Mouse (Mus musculus) adrenal gland (tissue): ENCODE data around the gene Naip1.
"Not testable (repeated sequence)": the region's sequence is repeated elsewhere in the genome, so short reads cannot be mapped to it uniquely, and the experiment has no call there.

Experiments used
- intact Hi-C: fragments of 180-260 bp; cut with DNase I; formaldehyde crosslinking; loops from one replicate; pipeline ENCODE4 v1.15.1; 2025
- long read RNA-seq, 2 experiments: library from polyadenylated mRNA; unstranded; transcript quantifications; one replicate each; pipeline ENCODE4 v2.0.0; 2020; ENCODE audit warnings: borderline replicate concordance in 1 of 2; ENCODE audit not compliant: insufficient replicate concordance in 1 of 2

The Naip1 gene
- long read RNA-seq, experiment 1, result 0 reads
- long read RNA-seq, experiment 2, result 0 reads

GRCm38 (mm10) chr13:100452415-100453127 is at the start of gene Naip1:
Naip1 (minus strand) TSS chr13:100452869.
- intact Hi-C loops, result not testable (repeated sequence)

GRCm38 (mm10) chr13:100499625-100500024 is 47.0 kb upstream of the Naip1 start:
- intact Hi-C loops, result loop anchor here (10.0 kb wide), 1 partner anchor 115 kb away; the partner anchor contains the start of gene Marveld2

- intact Hi-C loops, result loop anchor here (10.0 kb wide), 1 partner anchor 119 kb away; the partner anchor contains the start of gene Marveld2
Measured at GRCm38 (mm10) chr13:100495337-100495736, 42.7 kb upstream of the Naip1 start.

GRCm38 (mm10) chr13:100494370-100494769 is 41.7 kb upstream of the Naip1 start:
- intact Hi-C loops, result loop anchor here (5.0 to 10.0 kb wide), 2 partner anchors 120 to 158 kb away; partner anchors contain the start of genes Ak6, Marveld2, Rad17 and Taf9

DNA sequence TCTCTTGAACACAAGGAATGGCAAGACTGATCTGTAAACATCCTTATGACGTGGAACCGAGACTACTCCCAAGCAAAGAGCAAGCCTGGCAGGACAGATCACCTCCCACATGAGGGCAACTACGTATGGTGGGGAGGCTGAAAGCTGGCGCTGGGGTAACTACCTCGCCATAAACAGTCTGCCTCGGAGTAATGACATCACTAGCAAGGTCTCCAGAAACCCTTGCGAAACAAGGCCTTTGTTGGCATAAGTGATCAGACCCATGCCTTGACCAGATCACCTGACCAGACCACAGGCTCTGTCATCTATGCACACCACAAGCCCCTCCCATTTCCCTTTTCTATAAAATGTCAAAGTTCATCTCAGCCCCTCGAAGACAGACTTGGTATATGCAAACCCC is 40.6 kb upstream of the Naip1 start:
- intact Hi-C loops, result loop anchor here (5.0 to 10.0 kb wide), 2 partner anchors 121 to 159 kb away; partner anchors contain the start of genes Ak6, Marveld2, Rad17 and Taf9

DNA sequence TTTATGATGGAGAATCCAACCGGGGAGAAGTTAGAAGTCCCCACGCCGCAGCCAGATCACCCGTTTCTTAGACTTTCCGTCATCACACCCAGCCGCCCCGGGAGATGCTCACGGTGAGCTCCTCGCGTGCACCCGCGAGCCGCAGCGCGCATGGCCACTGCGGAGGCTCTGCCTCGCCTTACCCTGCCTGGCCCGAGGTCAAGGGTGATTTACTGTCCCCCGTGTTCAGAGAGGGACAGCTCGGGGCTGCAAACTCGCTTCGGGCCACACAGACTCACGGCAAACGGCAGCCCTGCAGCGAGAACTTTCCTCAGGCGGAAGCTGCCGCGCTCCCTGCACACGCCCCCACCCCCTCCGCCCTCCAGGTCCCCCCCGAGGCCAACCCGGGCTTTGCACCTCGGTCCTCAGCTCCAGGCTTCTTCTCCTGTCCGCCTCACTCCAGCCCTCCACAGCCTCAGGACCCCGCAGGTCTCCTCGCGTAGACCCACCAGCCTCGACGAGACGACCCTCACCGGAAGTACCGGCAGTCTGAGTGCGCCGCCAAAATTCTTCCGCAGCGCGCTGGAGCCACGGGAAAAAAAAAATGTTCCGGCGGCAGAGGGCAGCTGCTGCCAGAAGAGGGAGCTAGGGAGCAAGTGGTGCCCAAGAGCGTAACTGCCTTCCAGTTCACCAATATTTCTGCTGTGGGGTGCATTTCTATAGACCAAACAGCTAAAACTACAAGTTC is 39.6 kb upstream of the Naip1 start, which contains the start of gene Gtf2h2:
TSS of gene Gtf2h2 (minus strand) at position 519 of the 727 bp plus-strand sequence.
- intact Hi-C loops, result loop anchor here (5.0 to 10.0 kb wide), 2 partner anchors 123 to 160 kb away; partner anchors contain the start of genes Ak6, Marveld2, Rad17 and Taf9

DNA sequence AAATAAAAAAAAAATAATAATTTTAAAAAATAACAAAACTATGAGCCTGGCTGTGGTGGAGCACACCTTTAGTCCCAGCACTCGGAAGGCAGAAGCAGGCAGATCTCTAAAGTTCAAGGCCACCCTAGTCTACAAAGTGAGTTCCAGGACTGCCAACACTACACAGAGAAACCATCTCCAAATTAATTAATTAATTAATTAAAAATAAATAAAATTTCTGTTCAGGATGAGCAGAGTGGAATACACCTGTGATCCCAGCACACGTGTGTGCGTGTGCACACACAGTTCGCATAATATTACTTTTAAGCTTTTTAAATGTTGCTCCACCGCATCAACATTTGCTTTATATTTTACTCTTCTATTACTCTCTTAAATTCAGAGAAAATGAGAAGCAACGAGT is 39.0 kb upstream of the Naip1 start:
- intact Hi-C loops, result loop anchor here (5.0 to 10.0 kb wide), 2 partner anchors 123 to 161 kb away; partner anchors contain the start of genes Ak6, Marveld2, Rad17 and Taf9

DNA sequence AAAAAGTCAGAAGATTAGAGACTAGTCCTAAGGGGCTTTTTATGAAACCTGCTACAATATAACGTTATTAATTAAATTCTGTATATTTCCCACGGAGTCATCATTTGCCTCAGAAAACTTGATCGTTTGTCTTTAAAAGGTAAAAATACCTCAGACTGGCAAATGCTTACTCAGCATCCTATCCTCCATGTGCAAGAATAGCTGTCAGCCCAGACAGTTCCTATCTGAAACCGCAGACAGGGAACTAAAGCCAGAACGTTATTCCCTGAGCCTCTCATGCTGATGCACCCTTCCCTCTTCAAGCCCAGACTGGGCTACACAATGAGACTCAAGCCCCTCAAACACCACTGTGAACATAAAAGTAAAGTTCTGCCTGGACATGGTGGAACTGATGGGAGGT is 37.8 kb upstream of the Naip1 start:
- intact Hi-C loops, result loop anchor here (5.0 to 10.0 kb wide), 2 partner anchors 124 to 162 kb away; partner anchors contain the start of genes Ak6, Marveld2, Rad17 and Taf9

DNA sequence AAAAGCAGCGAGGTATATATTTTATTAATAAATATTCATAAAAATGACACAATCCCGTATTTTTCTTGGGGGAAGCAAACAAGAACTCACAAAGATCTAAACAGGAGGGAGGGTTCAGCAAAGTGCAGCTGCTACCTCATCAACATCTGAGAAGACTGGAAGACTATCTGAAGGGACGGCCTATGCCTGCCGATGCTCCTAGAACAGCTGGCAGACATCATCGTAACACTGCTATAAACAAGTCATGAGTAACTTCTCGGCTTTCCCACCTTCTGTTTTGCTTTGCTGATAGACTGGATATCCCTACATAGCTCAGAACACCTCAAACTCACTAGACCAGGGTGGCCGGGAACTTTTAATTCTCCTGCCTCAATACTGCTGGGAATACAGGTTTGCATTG is 30.9 kb upstream of the Naip1 start:
- intact Hi-C loops, result no loop called here

- intact Hi-C loops, result no loop called here
Measured at GRCm38 (mm10) chr13:100463527-100464222, 11.0 kb upstream of the Naip1 start.

GRCm38 (mm10) chr13:100461336-100461735 is 8.7 kb upstream of the Naip1 start:
- intact Hi-C loops, result no loop called here

- intact Hi-C loops, result no loop called here
Measured at GRCm38 (mm10) chr13:100449495-100449894, 3.2 kb downstream of the Naip1 start.

- intact Hi-C loops, result no loop called here
Measured at GRCm38 (mm10) chr13:100440116-100440515, 12.6 kb downstream of the Naip1 start.

- intact Hi-C loops, result no loop called here
Measured at GRCm38 (mm10) chr13:100438701-100439100, 14.0 kb downstream of the Naip1 start.

- intact Hi-C loops, result no loop called here
Measured at GRCm38 (mm10) chr13:100437322-100437825, 15.3 kb downstream of the Naip1 start.

GRCm38 (mm10) chr13:100436556-100437163 is 16.0 kb downstream of the Naip1 start:
- intact Hi-C loops, result not testable (repeated sequence)

DNA sequence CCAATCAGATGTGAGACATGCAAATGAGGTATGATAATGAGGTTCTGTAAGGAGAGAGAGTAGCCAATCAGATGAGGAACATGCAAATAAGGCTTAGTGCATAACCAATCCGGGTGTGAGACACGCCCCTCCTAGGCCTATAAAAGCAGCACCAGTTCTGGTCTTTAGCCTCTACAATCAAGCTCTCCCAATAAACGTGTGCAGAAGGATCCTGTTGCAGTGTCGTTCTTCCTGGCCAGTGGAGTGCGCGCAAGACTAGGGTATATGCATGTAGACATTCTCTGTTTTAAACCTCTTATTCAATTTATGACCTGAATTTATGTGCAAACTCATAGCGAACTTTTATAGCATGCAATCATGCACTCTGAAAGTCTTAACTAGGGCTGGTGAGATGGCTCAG is 32.7 kb downstream of the Naip1 start:
- intact Hi-C loops, result not testable (repeated sequence)

- intact Hi-C loops, result no loop called here
Measured at GRCm38 (mm10) chr13:100414428-100414827, 38.2 kb downstream of the Naip1 start.

DNA sequence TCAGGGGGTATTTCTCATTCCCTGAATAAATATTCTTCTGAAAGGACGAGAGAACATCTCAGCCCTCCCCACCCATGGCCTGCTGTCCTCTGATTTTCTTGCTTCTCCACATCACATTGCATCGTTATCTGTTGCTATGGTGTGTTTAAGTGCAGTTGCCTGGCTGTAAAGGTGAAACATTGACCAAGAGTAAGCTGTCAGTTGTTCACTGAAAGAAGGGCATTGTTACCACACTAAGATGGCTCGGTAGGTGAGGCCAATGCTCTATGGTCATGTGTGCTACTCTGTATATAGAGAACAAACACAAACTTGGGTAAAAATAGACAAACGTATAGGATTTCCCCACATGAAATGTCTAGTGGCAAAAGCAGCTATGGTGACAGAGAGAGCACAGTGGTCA is 42.8 kb downstream of the Naip1 start:
- intact Hi-C loops, result no loop called here

- intact Hi-C loops, result no loop called here
Measured at GRCm38 (mm10) chr13:100409181-100409580, 43.5 kb downstream of the Naip1 start.
